Mouse (Mus musculus) midbrain, embryonic 15.5 days (tissue): ENCODE measurements at regions not wholly inside any gene's neighbourhood (a gene's known extent, or its start where the extent isn't known, plus 50 kb on each side); places are given as distances from the start of the nearest gene placed in this dataset.
A peak's percentile ranks its signal among the peaks of the same experiment; 100 is the strongest.

Experiments used
- ATAC-seq: fragments of 200-750 bp; cut with Nextera tagmentation; replicated peaks from 2 replicates; pipeline ENCODE4 v1.8.0; 2017; ENCODE audit warnings: moderate TSS enrichment
- H3K27ac ChIP-seq: fragments of 300-500 bp; sonication (generic); 2 replicates; pipeline ENCODE4 v1.5.1; 2015; ENCODE audit warnings: mild to moderate bottlenecking, inconsistent platforms
- H3K27me3 ChIP-seq: fragments of 300-500 bp; sonication (generic); replicated peaks from 2 replicates; pipeline ENCODE4 v1.6.1; 2015; ENCODE audit warnings: inconsistent platforms
- H3K36me3 ChIP-seq: fragments of 300-500 bp; sonication (generic); replicated peaks from 2 replicates; pipeline ENCODE4 v1.6.1; 2015; ENCODE audit warnings: inconsistent platforms
- H3K4me1 ChIP-seq: fragments of 300-500 bp; sonication (generic); 2 replicates; pipeline ENCODE4 v1.6.1; 2015; ENCODE audit warnings: inconsistent platforms
- H3K4me2 ChIP-seq: fragments of 300-500 bp; sonication (generic); 2 replicates; pipeline ENCODE4 v1.6.1; 2015; ENCODE audit warnings: inconsistent platforms, mild to moderate bottlenecking, moderate library complexity
- H3K4me3 ChIP-seq: fragments of 300-500 bp; sonication (generic); 2 replicates; pipeline ENCODE4 v1.5.1; 2015; ENCODE audit warnings: mild to moderate bottlenecking, inconsistent platforms
- H3K9ac ChIP-seq: fragments of 300-500 bp; sonication (generic); 2 replicates; pipeline ENCODE4 v1.6.1; 2015; ENCODE audit warnings: mild to moderate bottlenecking, inconsistent platforms
- H3K9me3 ChIP-seq: fragments of 300-500 bp; sonication (generic); 2 replicates; pipeline ENCODE4 v1.6.1; 2016; ENCODE audit warnings: inconsistent platforms
- WGBS: fragments of 180-500 bp; shearing (Covaris S2); methylation state at CpG from one replicate; pipeline ENCODE4 v1.1.7; 2015; ENCODE audit warnings: mixed read lengths; 5-methylcytosine and 5-hydroxymethylcytosine counted together

GRCm38 (mm10) chr9:101464727-101465427 is 213.3 kb upstream of the Ppp2r3a start:
- H3K9ac ChIP-seq: no peak overlapping the region
- no peaks in the 10 kb centered on the region for H3K27me3 ChIP-seq
- H3K4me1 ChIP-seq: peaks cover 7% of the 10 kb centered on the region; the same call in 1 of the 2 replicates
- ATAC-seq: no peak
- H3K4me2 ChIP-seq: no peak overlapping the region
- no peak overlapping the region; the same call in 1 of the 2 replicates for H3K27ac ChIP-seq
- WGBS: 40% methylated on average over 18 of the region's 18 CpGs
- no peak overlapping the region for H3K4me3 ChIP-seq
- H3K9me3 ChIP-seq: no peaks in the 10 kb centered on the region
- no peaks in the 10 kb centered on the region for H3K36me3 ChIP-seq

- H3K27ac ChIP-seq: 0 out of 2 replicates have a peak overlapping the region, but pooled peaks have one; percentile 2
- no peaks in the 10 kb centered on the region for H3K36me3 ChIP-seq
- H3K4me3 ChIP-seq: no peak overlapping the region
- H3K27me3 ChIP-seq: no peaks in the 10 kb centered on the region
- WGBS: 59% methylated on average over 11 of the region's 11 CpGs
- peaks cover 18% of the 10 kb centered on the region for H3K4me1 ChIP-seq
- H3K9me3 ChIP-seq: no peaks in the 10 kb centered on the region
- no peak overlapping the region for H3K9ac ChIP-seq
- ATAC-seq: no peak
- H3K4me2 ChIP-seq: no peak overlapping the region
Observed at GRCm38 (mm10) chr9:101458947-101459627, 207.5 kb upstream of the Ppp2r3a start.

- ATAC-seq: no peak
- Histone ChIP-seq H3K4me3 (no peak overlapping the region), H3K27ac (0 out of 2 replicates have a peak overlapping the region, but pooled peaks have one; percentile 2), H3K27me3 (no peaks in the 10 kb centered on the region), H3K9ac (no peak overlapping the region), H3K4me1 (peaks cover 18% of the 10 kb centered on the region), H3K4me2 (no peak overlapping the region), H3K36me3 (no peaks in the 10 kb centered on the region), H3K9me3 (no peaks in the 10 kb centered on the region)
- WGBS: 78% methylated on average over 10 of the region's 10 CpGs
Observed at GRCm38 (mm10) chr9:101458306-101458946, 206.8 kb upstream of the Ppp2r3a start.

- no peak overlapping the region for H3K4me2 ChIP-seq
- ATAC-seq: no peak
- H3K4me1 ChIP-seq: no peaks in the 10 kb centered on the region
- no peak overlapping the region for H3K9ac ChIP-seq
- no peak overlapping the region for H3K4me3 ChIP-seq
- no peaks in the 10 kb centered on the region for H3K27me3 ChIP-seq
- no peaks in the 10 kb centered on the region for H3K36me3 ChIP-seq
- 72% methylated on average over 2 of the region's 2 CpGs for WGBS
- H3K27ac ChIP-seq: no peak overlapping the region
- no peaks in the 10 kb centered on the region for H3K9me3 ChIP-seq
Observed at GRCm38 (mm10) chr9:101446316-101446715, 194.7 kb upstream of the Ppp2r3a start.

GRCm38 (mm10) chr9:101445764-101446163 is 194.2 kb upstream of the Ppp2r3a start:
- Histone ChIP-seq H3K9me3 (no peaks in the 10 kb centered on the region), H3K4me3 (no peak overlapping the region), H3K36me3 (no peaks in the 10 kb centered on the region), H3K9ac (no peak overlapping the region), H3K4me1 (no peaks in the 10 kb centered on the region), H3K27me3 (no peaks in the 10 kb centered on the region), H3K27ac (no peak overlapping the region), H3K4me2 (no peak overlapping the region)
- 79% methylated on average over 5 of the region's 5 CpGs for WGBS
- no peak for ATAC-seq

- Histone ChIP-seq H3K9me3 (no peaks in the 10 kb centered on the region), H3K4me3 (no peak overlapping the region), H3K36me3 (no peaks in the 10 kb centered on the region), H3K27ac (no peak overlapping the region), H3K27me3 (no peaks in the 10 kb centered on the region), H3K4me2 (no peak overlapping the region), H3K9ac (no peak overlapping the region), H3K4me1 (no peaks in the 10 kb centered on the region)
- WGBS: 82% methylated on average over 1 of the region's 1 CpGs
- no peak for ATAC-seq
Observed at GRCm38 (mm10) chr9:101445293-101445692, 193.7 kb upstream of the Ppp2r3a start.

GRCm38 (mm10) chr9:101439856-101440255 is 188.3 kb upstream of the Ppp2r3a start:
- Histone ChIP-seq H3K4me1 (no peaks in the 10 kb centered on the region), H3K27me3 (no peaks in the 10 kb centered on the region), H3K4me2 (no peak overlapping the region), H3K27ac (no peak overlapping the region), H3K4me3 (no peak overlapping the region), H3K9ac (no peak overlapping the region), H3K9me3 (no peaks in the 10 kb centered on the region), H3K36me3 (no peaks in the 10 kb centered on the region)
- ATAC-seq: no peak
- WGBS: 79% methylated on average over 6 of the region's 6 CpGs

- no peak overlapping the region for H3K9ac ChIP-seq
- H3K27me3 ChIP-seq: no peaks in the 10 kb centered on the region
- no peak overlapping the region for H3K27ac ChIP-seq
- no peaks in the 10 kb centered on the region for H3K36me3 ChIP-seq
- no peaks in the 10 kb centered on the region for H3K4me1 ChIP-seq
- H3K9me3 ChIP-seq: no peaks in the 10 kb centered on the region
- WGBS: 81% methylated on average over 12 of the region's 12 CpGs
- no peak overlapping the region for H3K4me2 ChIP-seq
- no peak overlapping the region for H3K4me3 ChIP-seq
- no peak for ATAC-seq
Observed at GRCm38 (mm10) chr9:101438564-101439180, 187.1 kb upstream of the Ppp2r3a start.

- Histone ChIP-seq H3K9ac (no peak overlapping the region), H3K4me2 (no peak overlapping the region), H3K36me3 (no peaks in the 10 kb centered on the region), H3K27me3 (no peaks in the 10 kb centered on the region), H3K9me3 (no peaks in the 10 kb centered on the region), H3K4me1 (peaks cover 11% of the 10 kb centered on the region), H3K27ac (0 out of 2 replicates have a peak overlapping the region, but pooled peaks have one; percentile 5), H3K4me3 (no peak overlapping the region)
- no peak for ATAC-seq
- 70% methylated on average over 12 of the region's 12 CpGs for WGBS
Observed at GRCm38 (mm10) chr9:101424974-101425670, 173.5 kb upstream of the Ppp2r3a start.

- Histone ChIP-seq H3K9me3 (no peaks in the 10 kb centered on the region), H3K4me2 (no peak overlapping the region), H3K36me3 (no peaks in the 10 kb centered on the region), H3K27ac (no peak overlapping the region), H3K27me3 (no peaks in the 10 kb centered on the region), H3K4me3 (no peak overlapping the region), H3K4me1 (peaks cover 11% of the 10 kb centered on the region), H3K9ac (no peak overlapping the region)
- no peak for ATAC-seq
- 90% methylated on average over 5 of the region's 5 CpGs for WGBS
Observed at GRCm38 (mm10) chr9:101423041-101423440, 171.4 kb upstream of the Ppp2r3a start.

- Histone ChIP-seq H3K9ac (no peak overlapping the region), H3K4me2 (no peak overlapping the region), H3K4me1 (peaks cover 11% of the 10 kb centered on the region), H3K27ac (no peak overlapping the region), H3K27me3 (no peaks in the 10 kb centered on the region), H3K4me3 (no peak overlapping the region), H3K9me3 (no peaks in the 10 kb centered on the region), H3K36me3 (no peaks in the 10 kb centered on the region)
- no peak for ATAC-seq
- 90% methylated on average over 11 of the region's 11 CpGs for WGBS
Observed at GRCm38 (mm10) chr9:101422006-101422405, 170.4 kb upstream of the Ppp2r3a start.

GRCm38 (mm10) chr9:101421136-101421535 is 169.5 kb upstream of the Ppp2r3a start:
- Histone ChIP-seq H3K4me1 (peaks cover 9% of the 10 kb centered on the region), H3K36me3 (no peaks in the 10 kb centered on the region), H3K9ac (no peak overlapping the region), H3K4me2 (no peak overlapping the region), H3K27me3 (no peaks in the 10 kb centered on the region), H3K9me3 (no peaks in the 10 kb centered on the region), H3K4me3 (no peak overlapping the region), H3K27ac (no peak overlapping the region)
- WGBS: 93% methylated on average over 7 of the region's 7 CpGs
- no peak for ATAC-seq
